Mouse (Mus musculus) heart, postnatal 4 days (tissue): ENCODE results near the gene Rhob. TPM values are rescaled to one million over a fixed set of nuclear protein-coding genes. Genes with fewer than 3 reads are reported as not detected.

Experiments used
- DNase-seq: peaks from one replicate; pipeline ENCODE4 v3.0.0; 2021
- total RNA-seq, 2 experiments: library from RNA; stranded (reverse); gene quantifications; 2 replicates each; pipeline ENCODE4 v1.2.3; 2021

Gene Rhob
- 100 to 1,000 TPM; 124 to 128 TPM for total RNA-seq

DNA sequence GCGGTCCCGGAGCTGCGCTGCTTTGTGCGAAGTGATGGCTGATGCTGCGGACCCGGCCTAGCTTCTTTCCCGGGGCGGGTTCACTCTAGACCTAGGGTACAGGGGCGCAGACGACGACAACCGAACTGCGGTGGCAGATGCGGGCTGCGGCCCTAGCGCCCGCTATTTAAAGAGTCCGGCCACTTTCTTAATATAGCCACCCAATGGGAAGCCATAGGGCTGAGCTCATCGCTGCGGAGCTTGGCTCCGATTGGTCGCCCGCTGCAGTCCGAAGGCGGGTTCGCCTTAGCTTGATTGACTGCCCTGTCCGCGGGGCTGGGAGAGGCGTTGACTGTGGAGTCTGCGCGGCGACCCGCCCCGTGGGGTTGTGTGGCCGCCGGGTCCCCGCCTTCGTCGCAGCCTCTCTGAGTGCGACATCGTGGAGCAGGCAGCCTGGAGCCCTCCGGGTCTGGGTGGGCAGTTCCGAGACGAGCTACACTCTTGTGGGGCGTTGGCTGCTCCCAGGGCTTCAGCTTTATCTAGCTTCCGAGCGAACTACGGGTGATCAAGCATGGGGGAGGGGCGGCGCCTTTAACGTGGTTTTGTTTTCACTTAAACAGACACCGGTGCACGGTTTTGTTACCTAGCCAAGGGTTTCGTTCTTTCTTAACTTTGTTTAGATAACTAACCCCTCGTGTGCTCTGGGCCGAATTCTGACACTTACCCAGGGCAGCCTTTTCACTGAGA is at the start of gene Rhob:
Gene Rhob, minus strand, starts transcription at position 139 of the 726 bp plus-strand sequence.
- peak; percentile 96 for DNase-seq

DNA sequence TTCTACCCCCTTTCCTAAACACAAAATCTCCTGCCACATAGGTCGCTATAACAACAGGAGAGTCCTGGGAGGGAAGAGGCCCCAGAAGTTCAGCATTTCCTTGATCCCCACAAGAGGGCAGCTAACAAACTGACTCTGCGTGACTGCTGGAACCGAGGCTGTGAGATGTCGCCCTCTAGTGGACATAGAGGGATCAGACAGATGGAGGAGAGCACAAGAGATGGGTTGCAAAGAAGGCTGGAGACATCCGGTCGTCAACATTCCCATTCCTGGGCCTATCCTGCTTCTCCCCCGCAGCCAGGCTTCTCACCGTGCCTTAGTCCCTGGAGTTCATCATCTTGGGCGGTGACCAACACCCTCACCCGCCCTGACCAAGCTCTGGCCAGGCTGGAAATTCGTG is 47.5 kb upstream of the Rhob start:
- DNase-seq, result peak; percentile 81

DNA sequence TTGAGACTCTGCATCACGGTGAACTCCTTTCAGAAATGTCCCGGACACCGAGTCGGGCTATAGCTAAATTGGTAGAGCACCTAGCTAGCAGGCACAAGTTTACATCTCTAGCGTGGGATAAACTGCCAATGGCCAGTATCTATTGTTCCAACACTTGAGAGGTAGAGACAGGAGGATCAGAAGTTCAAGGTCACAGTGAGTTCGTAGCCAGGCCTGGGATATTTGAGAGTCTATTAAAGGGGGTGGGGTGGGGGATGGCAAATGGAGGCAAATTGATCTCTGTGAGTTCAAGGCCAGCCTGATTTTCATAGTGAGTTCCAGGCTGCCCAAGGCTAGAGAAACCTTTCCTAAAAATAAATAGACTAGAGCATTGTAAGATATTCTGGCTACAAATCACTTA is 47.0 kb upstream of the Rhob start:
- no peak for DNase-seq

DNA sequence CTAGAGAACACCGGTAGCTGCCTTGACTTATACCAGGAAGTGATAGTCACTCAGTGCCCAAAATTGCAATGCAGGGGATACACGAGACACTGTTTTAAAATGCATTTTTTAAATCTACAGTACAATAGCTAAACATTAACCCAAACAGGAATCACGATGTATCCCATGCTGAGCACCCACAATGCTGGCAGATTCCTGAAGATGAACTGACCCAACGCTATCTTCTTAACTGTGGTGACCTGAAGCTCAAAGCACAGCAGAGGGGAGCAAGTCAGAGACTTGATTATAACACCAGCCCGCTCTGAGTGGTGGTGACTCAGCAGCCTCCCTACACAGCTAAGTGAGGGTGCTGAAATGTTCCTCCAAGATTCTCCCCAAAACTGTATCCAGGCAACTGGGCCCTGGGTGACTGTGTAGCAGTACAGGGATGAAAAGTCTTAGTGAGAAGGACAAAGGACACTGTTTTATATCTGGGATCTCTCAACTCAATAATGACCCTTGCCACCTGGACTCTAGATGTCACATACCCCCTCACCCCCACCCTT is 45.3 kb upstream of the Rhob start:
- no peak for DNase-seq

DNA sequence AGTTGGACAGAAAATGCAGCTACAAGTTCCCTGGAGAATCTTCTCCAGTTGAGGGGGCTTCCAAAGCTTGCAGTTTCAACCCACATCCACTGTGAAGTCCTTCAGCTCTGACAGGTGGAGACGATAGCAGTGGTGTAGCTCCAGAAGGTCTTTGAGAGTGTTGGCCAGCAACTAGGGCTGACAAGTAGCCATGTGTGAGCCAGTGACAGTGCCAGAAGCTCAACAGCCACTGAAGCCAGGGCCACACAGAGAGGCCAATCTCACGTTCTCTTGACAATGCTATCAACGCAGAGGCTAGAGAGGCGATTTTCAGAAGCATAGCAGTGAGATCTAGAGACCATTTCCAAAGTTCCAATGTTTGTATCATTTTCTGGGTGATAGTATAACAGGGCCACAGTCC is 42.6 kb upstream of the Rhob start:
- no peak for DNase-seq

DNA sequence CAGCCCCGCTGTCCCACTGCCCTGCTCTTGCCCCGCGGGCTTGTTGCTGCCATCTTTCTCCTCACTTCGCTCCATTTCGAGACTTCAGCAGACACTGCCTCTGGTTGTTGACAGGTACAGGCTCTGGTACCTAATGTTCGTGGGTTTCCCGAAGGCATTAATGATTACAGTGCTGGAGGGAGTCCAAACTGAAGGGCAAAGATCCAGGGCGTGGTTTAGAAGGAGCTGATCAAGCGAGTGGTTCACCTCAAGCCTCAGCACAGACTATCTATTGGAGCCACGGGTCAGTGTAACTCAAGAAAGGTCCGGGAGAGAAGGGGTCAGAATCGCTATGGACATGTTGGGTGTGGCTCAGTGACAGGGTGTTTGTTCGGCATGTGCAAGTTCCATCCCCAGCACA is 39.7 kb upstream of the Rhob start:
- DNase-seq, result no peak

DNA sequence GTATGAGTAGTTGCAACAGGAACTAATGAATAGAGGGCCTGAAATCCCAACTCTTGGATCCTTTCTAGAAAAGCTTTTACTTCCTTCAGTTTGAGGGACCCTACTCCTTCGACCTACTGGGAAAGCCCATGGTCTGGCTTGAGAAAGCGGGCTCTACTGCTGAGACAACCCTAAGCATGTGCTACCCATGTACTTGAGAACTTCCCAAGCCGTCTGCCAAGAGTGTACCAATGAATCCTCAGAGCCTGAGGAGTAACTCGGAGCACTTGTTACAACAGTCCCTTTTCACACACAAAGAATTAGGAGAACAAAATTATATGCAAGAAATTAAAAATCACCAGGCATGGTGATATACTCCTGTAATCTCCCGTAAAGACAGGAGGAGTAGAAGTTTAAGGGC is 37.5 kb upstream of the Rhob start:
- DNase-seq, result no peak

DNA sequence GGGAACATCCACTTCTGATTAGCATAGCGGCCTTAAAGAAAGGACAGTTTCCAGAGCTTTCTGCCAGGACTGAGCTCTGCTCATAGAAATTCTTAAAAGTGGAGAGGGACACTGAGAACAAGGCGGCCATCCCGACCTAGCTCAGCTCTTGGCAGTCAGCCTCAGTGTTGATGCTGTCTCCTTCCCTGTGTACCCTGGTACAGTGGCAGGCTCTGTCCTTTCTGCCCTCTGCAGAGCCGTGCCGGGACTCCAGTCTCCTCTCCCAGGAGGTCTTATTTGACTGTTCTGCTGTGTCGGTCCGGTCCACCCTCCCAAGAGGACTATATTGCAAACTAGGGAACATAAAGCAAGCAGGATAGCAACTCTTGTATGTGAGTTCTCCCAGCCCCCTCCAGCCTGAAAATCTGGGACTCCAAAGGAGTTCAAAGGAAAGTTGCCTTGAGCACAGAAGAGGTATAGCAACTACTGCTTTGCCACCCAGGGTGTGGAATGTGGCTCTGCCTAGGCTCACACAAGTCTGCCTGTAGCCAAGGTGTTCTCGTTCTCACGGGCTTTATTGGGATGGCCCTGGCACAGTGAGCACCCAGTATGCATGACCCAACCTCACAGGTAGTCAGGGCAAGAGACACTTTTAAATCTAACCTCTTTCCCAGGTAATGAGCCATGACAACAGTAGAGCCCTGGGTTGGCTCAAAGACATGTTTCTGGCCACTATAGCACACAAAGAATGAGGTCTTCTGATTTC is 36.6 kb upstream of the Rhob start:
- no peak for DNase-seq

DNA sequence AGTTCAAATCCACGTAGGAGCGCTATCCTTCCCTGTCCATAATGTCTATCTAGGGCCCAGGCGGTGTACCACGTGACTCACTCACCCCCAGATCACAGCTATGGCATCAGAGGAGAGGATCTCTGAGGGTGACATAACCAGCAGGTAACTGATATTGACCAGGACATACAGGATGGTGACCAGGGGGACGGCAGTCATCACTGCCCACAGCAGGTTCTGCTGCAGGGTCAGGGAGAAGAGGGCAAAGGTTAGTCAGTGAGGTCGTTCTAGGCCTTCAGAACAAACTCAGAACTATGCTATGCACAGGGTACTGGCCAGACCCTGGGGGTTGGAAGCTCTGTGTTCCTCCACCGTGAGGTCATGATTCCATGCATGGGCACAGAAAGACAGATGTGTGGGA is 35.8 kb upstream of the Rhob start:
- no peak for DNase-seq

DNA sequence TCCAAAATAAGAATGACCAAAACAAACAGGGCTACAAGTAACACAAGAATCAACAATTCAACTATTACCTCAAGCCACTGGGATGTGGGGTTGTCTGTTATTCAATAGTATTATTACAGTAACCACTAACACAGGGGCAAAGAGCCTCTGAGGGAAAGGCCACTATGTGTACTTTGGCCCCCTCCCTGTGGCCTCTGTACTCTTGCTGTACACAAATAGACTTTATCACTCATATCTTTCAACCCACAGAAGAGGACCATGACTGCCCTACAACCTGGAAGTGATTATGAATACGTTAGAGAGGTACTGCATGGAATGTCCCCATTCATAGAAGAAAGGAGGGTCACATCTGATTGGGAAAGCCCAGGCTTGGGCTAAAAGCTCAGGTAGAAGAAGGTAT is 35.1 kb upstream of the Rhob start:
- no peak for DNase-seq

DNA sequence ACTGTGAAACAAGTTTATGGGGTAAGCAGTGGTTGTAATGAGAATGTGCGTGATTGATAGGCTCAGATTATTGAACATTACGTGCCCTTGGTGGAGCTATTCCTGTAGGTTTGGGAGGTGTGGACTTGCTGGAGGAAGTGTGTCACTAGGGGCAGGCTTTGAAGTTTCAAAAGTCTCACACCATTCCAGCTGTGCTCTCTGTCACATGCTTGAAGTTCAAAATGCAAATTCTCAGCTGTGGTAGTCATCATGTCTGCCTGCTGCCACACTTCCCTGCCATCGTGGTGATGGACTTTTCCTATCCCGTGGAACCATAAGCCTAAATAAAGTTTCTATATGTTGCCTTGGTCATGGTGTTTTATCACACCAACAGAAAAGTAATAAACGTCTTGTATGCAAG is 28.0 kb upstream of the Rhob start:
- no peak for DNase-seq

DNA sequence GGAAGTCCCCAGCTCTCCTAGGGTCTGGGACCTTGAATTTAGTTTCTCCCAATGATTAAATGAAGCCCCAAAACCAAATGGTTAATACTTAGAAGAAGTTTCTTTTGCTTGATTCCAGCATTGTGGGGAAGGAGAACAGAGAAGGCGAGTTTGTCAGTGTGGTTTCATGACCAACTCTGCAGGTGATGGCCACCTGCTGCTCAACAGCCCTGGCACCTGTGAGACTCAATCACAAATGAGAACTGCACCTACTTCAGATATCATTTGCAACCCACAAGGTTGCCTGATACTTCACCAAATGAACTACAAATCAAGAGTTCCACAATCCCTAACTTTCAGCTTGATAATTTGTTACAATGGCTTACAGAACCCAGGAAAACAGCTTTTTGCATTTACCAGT is 27.4 kb upstream of the Rhob start:
- no peak for DNase-seq

DNA sequence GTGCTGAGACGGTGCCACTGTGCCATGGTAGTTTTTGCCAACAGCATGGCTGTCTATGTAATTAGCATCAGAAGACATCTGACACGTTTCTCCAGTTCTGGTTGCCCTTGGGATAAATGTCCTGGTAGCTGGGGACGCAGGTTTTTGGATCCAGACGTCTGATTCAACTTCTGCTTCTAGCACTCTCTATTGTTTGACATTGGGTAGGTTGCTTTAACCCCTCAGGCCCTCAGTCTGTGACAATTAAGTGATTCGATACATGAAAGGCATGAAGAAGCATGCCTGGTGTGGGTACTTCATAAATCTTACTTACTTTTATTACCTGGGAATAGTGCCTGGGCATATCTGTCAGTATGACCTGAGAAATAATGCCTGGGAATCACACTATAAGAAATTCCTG is 24.3 kb upstream of the Rhob start:
- DNase-seq, result no peak

DNA sequence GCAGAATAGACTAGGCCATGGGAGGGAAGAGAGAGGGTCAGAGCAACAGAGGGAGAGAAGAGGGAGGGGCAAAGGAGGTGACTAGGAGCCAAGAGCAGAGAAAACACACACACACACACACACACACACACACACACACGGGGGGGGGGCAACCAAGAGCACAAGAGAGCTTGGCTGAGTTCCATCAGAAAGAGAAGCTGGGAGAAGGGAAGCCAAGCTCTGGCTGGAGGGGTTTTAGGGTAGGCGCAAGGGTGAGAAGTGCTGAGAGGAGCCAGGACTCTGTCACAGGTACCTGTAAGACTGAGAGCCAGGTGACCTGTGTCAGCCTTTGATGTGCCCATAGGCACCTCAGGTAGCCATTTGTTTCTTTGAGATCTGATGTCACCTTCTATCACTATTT is 22.9 kb upstream of the Rhob start:
- DNase-seq, result no peak

DNA sequence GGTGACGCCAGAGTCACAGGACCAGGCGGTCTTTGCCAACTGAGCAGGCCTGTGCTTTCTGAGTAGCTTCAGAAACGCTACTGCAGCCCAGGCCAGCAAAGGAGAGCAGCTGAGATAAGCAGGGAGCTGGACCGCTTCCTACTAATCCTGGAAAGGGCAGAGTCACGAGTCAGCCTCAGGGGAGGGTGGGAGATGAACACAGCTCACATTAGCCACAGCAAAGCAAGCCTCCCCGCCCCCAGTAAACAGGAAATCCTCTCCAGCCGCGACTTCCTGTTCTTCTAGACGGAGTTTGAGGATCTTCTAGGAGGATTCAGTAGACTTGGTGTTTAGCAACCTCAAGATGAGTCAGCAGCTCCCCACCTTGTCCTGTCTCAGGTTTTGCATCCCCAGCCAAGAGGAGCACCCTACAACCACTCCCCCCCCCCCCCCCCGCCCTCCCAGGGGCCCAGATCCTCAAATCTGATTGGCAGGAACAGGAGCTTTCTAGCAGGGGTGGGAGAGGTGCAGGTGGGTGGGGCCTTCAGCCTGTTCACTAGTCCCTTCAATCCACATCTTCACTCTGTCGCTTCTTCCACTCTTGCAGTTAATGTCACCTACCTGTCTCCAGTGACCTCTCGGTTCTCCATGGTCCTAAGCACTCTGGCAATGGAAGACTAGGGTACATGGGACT is 21.7 kb upstream of the Rhob start:
- peak; percentile 87 for DNase-seq

DNA sequence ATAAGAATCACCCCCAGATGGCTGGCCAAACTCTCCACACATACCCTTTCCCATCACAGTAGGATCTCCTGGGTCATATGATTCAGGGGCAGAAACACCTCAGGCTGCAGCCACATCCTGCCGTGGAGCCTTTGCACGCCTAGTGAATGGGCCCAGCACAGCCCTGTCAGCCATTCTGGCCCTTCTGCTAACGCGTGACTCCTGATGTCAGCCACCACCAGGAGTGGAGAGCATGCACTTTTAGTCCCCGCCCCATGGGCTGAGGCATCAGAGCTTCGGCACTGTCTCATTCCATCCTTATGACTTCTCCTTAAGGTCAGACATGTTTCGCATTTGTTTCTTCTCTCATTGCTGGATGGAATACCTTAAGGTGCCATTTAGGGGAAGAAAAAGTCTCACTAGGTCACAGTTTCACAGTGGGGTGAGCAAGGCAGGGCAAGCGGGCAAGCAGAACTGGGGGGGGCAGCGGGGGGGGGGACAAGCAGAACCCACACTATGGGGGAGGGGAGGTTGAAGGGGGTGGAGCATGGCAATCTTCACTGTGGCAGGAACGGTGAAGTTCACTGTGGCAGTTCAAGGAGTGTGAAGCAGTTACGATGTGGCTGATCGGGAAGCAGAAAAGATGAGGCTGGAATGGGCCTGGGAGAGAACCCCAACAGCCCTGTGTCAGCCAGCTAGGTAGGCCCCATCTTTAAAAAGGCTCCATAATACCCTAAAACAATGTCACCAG is 19.8 kb upstream of the Rhob start:
- peak; percentile 34 for DNase-seq

DNA sequence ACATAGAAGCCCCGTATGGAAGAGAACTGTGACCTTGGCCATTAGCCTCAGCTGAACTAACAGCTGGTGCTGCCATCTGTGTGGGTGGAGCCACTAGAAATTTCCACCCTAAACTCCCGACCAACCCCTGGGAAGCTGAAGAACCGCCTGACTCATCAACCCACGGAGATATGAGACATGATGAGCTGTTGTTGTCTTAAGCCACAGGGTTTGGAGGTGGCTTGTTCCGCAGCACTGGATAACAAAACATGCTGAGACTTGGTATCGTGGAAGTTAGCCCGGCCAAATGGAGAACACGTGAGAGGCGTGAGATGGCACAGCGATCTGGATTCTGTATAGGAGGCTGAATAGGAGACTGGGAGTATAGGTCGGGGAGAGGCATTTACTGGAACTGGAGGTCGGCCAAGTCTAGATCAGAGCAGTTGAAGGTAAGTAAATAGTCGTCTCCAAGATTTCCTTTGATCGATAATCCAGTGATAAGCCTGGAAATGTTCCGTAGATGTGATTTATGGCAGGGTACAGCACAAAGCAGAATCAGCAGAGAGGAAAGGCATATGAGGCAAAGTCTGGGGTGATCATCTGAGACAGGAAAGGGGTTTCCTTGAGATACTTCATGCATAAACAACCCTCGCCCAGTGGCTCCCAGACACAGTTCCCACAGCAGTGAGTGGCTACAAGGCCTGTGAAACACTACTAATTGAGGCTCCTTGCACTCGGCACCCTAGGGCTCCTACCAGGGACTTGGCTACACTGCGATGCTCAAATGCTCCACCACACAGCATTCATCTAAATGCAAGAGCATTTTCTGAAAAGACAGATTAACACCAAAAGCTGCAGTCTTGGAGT is 11.5 kb upstream of the Rhob start:
- no peak for DNase-seq

DNA sequence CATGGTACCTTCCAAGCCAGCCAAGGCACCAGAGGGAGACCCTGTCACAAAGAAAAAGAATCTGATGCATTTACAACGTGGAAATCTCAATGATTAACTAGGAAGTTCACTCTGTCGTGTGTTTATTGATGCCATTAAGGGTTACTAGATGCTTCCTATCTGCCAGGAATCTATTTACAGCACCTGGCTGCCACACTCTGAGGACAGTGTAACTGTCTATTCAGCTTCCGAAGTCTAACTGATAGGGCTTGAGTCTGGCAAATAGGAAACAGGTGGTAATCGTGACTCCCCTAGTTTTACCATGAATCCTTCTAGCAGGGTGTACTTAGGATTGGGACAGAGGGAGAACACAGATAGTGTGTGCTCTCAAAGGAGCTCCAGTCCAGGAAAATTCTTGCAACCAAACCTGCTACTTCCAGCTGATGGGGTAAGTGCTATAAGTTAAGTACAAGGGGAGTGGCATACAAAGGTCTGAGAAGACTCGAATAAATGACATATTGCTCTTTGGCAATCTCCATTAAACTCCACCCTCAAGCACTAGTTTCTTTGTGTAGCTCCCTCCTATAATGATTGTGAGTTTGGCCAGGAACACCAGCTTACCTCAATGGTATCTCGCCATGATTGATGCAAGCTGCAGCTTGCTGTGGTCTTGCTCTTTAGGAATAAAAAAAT is 10.6 kb upstream of the Rhob start:
- DNase-seq, result no peak

DNA sequence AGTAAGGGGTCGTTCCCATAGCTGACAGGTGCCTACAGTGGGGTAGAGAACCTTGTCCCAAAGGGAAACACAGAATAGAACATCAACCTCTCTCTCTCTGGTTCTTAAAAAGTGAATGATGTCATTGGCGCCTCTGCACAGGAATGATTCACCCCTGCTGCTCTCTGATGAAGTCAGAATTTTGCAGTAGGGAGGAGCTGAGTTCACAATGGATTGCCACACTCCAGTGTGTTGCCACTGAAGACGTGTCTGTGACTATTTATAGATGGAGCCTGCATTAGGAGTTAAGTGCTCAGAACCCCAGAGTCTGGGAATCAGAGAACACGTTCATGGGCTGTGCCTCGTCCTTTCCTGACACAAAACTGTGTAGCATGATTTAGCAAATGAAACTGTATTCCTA is 9.9 kb upstream of the Rhob start:
- DNase-seq, result peak; percentile 29

DNA sequence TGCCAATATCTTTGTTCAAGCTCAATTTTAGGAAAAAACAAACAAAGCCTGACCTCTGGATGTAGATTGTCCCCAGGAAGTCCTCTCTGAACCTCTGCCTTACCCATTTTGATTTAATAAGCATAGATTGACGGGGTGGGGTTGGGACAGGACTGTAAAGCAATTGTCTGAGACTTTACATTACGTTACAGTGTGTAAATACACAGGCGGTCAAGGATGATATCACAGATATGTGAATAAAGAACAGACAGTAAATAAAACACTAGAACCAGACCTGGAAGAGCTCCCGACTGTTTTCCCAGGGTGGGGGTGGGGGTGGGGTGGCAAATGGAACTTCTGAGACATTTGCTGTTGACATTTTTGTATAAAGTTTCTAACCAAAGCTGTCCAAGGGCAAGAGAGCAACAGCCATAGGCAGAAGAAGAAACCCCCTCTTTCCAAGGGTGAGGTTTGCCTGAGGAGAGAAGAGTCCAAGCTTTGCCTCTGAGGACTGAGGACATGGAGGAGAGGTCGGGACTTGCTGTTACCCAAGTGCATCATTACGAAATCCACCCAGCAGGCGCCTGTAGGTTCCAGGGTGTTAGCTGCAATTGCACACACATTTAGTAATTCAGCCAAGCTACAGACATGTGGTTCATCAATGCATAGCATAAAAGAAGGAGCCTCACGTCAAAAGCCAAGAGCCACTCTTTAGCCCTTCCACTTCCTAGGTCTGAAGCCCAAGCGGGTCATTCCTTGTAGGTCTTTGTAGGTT is 7.3 kb upstream of the Rhob start:
- DNase-seq, result no peak
